Mouse (Mus musculus) 416B (cell line): Measurements from ENCODE around the gene Tmsb15l.
"Not testable (repeated sequence)": the region's sequence is repeated elsewhere in the genome, so short reads cannot be mapped to it uniquely, and the experiment has no call there.

Experiments
- DNase-seq: peaks from one replicate; pipeline ENCODE4 v3.0.0; 2011; ENCODE audit warnings: low read depth

The Tmsb15l gene

GRCm38 (mm10) chrX:136976424-136977084, at the start of gene Tmsb15l, which contains the start of gene Tmsb15b1:
Gene Tmsb15l (minus strand): TSS chrX:136976869.
Gene Tmsb15b1 (minus strand): TSS chrX:136976874.
- DNase-seq: no peak

- peak; percentile 65 for DNase-seq
These were observed 42.6 kb upstream of the Tmsb15l start for GRCm38 (mm10) chrX:137019310-137019709.

- DNase-seq: peak; percentile 14
These were observed 41.0 kb upstream of the Tmsb15l start for GRCm38 (mm10) chrX:137017668-137018067.

- peak; percentile 79 for DNase-seq
These were observed 38.5 kb upstream of the Tmsb15l start for GRCm38 (mm10) chrX:137015099-137015709.

- DNase-seq: no peak
These were observed 19.6 kb upstream of the Tmsb15l start for GRCm38 (mm10) chrX:136996256-136996655.

GRCm38 (mm10) chrX:136993641-136994040, 17.0 kb upstream of the Tmsb15l start:
- DNase-seq: no peak

GRCm38 (mm10) chrX:136992978-136993547, 16.4 kb upstream of the Tmsb15l start, which contains the start of gene Zcchc18:
Gene Zcchc18 (plus strand): TSS chrX:136993155.
- DNase-seq: no peak

- DNase-seq: no peak
These were observed 15.7 kb upstream of the Tmsb15l start for GRCm38 (mm10) chrX:136992191-136992965.

GRCm38 (mm10) chrX:136991274-136991673, 14.6 kb upstream of the Tmsb15l start:
- DNase-seq: no peak

- peak; percentile 77 for DNase-seq
These were observed 9.4 kb upstream of the Tmsb15l start for GRCm38 (mm10) chrX:136986039-136986438.

- peak; percentile 28 for DNase-seq
These were observed 1.9 kb upstream of the Tmsb15l start for GRCm38 (mm10) chrX:136978616-136979015.

GRCm38 (mm10) chrX:136975397-136975796, 1.3 kb downstream of the Tmsb15l start, which contains the start of gene Tmsb15b2:
Gene Tmsb15b2 (minus strand): TSS chrX:136975497.
- DNase-seq: not testable (repeated sequence)

GRCm38 (mm10) chrX:136959688-136960087, 17.0 kb downstream of the Tmsb15l start:
- DNase-seq: peak; percentile 18

GRCm38 (mm10) chrX:136958300-136958699, 18.4 kb downstream of the Tmsb15l start:
- DNase-seq: not testable (repeated sequence)

GRCm38 (mm10) chrX:136957583-136958279, 18.9 kb downstream of the Tmsb15l start:
- DNase-seq: not testable (repeated sequence)

- DNase-seq: no peak
These were observed 38.7 kb downstream of the Tmsb15l start for GRCm38 (mm10) chrX:136937985-136938384.

GRCm38 (mm10) chrX:136927031-136927430, 49.6 kb downstream of the Tmsb15l start, which contains the start of gene H2bfm:
Gene H2bfm (plus strand): TSS chrX:136927325.
- DNase-seq: no peak

GRCm38 (mm10) chrX:136925863-136926262, 50.8 kb downstream of the Tmsb15l start:
- DNase-seq: no peak
